ENCODE assay signal across 1 mouse cellular context in genomic region chr5:100429344-100430075, GRCm38 (mm10).
TF ChIP-seq lines count a peak whose summit lies in the region.

No protein-coding gene starts in this region.

TF ChIP-seq in CH12.LX, 34 proteins besides CTCF, POLR2A, EP300 and RAD21 (continued from another document):
- TF ChIP-seq KAT2A (IDR thresholded peaks at IDR 0.05; ENCODE audit: insufficient replicate concordance, low read length) = 0 out of 2 replicates have a peak, but pooled peaks have one; percentile 77
- TF ChIP-seq IRF4 (IDR thresholded peaks at IDR 0.05; ENCODE audit: low read depth, low read length) = peak; percentile 53; the same call in 1 of the 2 replicates
